Mouse (Mus musculus) MN1 (cell line): ENCODE measurements around the gene Tagap.
"Not testable (repeated sequence)": the region's sequence is repeated elsewhere in the genome, so short reads cannot be mapped to it uniquely, and the experiment has no call there.

ENCODE experiments used
- DNase-seq: peaks from one replicate; pipeline ENCODE4 v3.0.0-alpha.2; 2016; ENCODE audit warnings: low spot score

The Tagap gene

GRCm38 (mm10) chr17:7983484-7983883 lies 57.7 kb downstream of the Tagap start:
- not testable (repeated sequence) for DNase-seq
